Mouse (Mus musculus): Measurements from ENCODE around the gene Jup.
"Not testable (repeated sequence)": the region's sequence is repeated elsewhere in the genome, so short reads cannot be mapped to it uniquely, and the experiment has no call there.

Gene Jup

GRCm38 (mm10) chr11:100357408-100357807 is 40.2 kb downstream of the Jup start:
- no peak for DNase-seq (ENCODE audit: low read depth, low spot score)

DNA sequence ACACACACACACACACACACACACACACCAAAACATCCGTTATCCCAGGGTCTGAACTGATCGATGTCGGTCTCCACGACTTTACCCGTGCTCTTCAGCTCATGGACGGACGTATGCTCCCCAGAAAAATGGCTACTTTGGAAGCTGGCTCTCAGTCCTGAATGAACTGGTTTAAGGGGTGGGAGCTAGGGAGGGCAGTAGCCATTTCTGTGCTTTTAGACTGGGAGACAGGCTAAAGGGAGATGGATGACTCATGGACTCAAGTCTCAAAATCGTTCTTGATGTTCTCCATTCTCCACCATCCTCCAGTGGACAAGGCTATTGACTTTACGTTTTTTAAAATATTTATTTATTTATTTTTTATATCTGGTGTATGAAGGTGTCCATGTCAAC is 40.7 kb downstream of the Jup start:
- DNase-seq (ENCODE audit: low read depth, low spot score) = no peak

- DNase-seq (ENCODE audit: low read depth, low spot score) = peak; percentile 71
Measured at GRCm38 (mm10) chr11:100355972-100356818, 41.4 kb downstream of the Jup start, which contains the start of gene Hap1. Gene Hap1 (minus strand): TSS chr11:100356128.

DNA sequence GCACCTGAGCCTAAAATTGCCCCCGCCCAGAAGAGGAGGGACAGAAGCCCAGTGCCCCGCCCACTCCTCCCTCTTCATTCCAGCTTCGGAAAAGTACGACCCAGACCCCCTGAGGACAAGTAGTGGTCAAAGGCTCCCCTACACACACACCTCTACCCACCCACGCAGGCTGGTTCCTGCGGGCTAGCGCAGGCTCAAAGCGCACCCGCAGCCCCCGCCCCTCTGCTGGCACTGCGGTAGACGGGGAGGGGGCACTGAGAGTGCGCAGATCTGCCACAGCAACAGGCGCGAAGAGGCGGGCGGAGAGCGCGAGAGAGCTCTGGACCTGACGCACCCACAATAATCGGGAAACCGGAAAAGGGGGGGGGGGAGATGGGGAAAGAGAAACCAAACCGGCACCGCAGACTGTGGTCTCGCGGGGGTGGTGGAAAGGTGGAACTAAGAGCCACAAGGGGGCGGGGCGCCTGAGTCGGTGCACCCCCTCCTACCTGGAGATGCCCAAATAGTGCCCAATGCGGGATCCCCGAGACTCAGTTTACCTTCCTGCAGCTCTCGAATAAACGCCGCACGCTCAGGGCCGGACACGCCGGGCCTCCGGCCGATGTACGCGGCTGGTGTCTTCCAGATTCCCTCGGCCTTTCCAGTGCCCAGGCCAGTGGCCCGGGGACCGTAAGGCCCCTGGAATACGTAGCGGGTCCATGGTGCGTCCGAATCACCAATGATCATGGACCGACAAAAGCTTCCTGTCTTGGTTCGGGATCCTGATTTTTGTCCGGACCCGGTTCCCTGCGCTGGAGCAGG is 42.2 kb downstream of the Jup start:
- no peak for DNase-seq (ENCODE audit: low read depth, low spot score)

- DNase-seq (ENCODE audit: low read depth, low spot score) = peak; percentile 40
Measured at GRCm38 (mm10) chr11:100352076-100352857, 45.3 kb downstream of the Jup start.

- DNase-seq (ENCODE audit: low read depth, low spot score) = no peak
Measured at GRCm38 (mm10) chr11:100344269-100344668, 53.3 kb downstream of the Jup start.

DNA sequence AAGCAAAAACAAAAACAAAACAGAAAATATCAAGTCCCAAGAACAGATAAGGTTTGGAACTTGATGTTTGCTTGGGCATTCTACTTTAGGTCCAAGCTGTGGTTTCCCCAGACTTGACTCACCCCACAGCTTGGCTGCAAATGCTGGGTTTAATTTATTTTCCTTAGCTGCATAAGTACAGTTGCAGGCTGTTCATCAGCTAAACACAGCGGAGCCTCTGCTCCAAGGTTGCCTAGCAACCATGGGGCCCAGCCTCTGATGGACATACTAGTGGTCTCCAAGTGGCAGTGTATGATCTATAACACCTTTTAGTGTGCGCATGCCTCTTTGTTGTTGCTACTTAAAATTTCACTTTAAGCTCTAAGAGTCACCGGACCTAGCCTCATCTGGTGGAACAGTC is 61.8 kb downstream of the Jup start:
- no peak for DNase-seq (ENCODE audit: low read depth, low spot score)

DNA sequence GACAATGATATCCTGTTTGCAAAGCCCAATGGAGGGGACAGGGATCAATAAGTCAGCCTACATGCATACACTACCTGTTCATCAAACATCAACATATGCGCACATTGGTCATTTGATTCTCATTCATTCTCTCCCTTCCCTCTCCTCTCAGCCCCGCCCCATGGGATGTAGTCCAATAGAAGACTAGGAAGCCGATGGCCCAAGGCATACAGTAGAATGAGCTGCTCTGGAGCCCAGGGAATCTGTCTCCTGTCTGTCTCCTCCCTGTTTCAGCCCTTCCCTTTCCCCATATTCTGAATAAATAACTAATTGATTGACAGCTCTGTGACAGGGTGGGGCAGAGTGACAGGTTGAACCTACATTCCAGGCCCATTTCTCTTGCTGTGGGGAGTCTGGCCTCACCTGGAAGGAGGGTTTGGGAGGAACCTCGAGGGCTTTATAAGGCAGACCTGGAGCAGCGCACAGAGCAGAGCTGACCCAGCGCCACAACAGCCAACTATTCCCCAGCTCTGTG is 63.6 kb downstream of the Jup start, which contains the start of gene Gast:
Gene Gast (plus strand): TSS at position 464 of the 514 bp plus-strand sequence.
- no peak for DNase-seq (ENCODE audit: low read depth, low spot score)

DNA sequence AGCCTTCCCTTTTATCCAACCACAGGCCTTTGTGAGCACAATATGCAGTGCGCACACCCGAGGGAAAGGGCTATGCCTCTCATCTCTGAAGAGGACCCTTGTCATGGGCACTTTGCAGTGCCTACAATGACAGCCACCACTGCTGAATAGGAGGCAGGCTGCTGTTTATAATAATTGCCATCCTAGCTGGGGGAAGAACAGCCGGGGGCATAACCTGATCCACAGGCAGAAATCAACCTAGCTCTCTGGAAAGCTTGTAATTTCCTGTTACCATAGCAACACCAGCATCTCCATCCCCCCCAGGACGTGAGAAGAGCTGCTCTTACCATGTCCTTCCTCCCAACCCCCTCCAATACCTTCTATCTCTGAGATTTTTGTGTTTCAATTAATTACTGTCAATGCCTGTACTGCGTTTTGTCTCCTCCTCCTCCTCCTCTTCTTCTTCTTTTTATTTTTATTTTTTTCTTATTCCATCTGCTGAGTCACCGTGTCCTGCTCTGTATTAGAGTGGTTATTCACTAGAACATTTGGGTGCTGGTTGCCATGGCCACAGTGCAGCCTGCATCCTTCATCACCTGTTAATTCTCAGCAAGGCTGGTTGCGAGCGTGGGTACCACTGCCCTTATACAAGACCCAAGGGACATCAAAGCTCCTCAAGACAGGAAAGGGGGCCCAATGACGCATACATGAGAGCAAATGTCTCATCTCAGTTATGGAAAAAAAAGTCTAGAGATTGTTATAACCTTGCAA is 64.6 kb downstream of the Jup start:
- peak; percentile 81 for DNase-seq (ENCODE audit: low read depth, low spot score)

DNA sequence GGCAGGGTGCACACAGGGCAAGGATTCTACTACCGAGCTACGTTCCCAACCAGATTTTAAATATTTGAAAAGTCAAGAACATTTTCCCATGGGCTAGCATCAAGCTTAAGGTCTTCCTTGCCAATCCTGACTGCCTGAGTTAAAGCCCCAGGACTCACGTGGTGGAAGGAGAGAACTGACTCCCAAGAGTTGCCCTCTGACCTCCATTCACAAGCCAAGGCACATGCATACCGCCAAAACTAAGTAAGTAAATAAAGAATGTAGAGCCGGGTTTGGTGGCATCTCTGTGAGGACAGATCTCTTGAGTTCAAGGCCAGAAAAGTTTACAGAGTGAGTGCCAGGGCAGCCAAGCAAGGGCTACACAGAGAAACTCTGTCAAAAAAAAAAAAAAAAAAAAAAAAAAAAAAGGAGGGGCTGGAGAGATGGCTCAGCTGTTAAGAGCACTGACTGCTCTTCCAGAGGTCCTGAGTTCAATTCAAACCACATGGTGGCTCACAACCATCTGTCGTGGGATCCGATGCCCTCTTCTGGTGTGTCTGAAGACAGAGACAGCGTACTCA is 66.7 kb downstream of the Jup start:
- not testable (repeated sequence) for DNase-seq (ENCODE audit: low read depth, low spot score)

- no peak for DNase-seq (ENCODE audit: low read depth, low spot score)
Measured at GRCm38 (mm10) chr11:100330235-100330634, 67.3 kb downstream of the Jup start.

DNA sequence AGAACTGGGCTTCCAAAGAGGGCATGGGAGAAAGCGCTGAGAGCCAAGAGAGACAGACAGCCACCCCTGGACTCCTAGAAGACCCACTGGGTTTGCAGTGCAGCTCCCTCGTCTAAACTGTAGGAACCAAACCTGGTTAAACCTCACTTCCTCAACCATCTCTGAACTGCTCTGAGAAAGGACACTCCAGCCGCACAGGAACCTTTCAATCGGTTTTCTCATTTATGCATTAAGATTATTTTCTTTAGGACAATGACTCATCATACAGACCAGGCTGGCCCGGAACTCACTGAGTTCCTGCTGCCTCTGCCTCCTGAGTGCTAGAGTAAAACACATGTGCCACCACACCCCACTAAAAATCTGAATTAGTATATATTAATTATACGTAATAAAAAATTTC is 69.8 kb downstream of the Jup start:
- no peak for DNase-seq (ENCODE audit: low read depth, low spot score)

GRCm38 (mm10) chr11:100327316-100327715 is 70.2 kb downstream of the Jup start:
- no peak for DNase-seq (ENCODE audit: low read depth, low spot score)

DNA sequence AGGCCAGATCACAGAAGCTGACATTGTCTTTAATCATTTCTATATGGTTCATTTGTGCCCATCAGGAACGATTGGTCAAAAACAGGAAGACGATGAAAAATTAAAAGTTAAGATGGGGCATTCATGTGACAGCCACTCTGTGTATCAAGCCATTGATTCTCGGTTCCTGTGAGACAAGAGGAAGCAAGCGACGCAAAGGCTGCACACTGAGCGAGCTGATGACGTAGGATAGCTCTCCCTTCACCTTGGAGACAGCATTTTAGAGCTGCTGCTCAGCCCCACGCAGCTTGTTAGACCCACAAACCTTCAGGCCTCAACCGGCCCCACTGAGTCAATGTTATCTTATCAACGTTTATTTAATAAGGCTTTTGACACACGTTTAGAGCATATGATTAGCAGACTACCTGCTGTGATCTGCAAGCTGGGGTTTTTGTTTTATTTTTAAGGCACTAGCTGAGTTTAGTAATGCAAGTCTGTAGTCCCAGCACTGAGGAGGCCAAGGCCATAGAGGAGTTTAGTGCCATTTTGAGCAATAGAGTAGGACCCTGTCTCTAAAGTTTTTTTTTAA is 72.4 kb downstream of the Jup start:
- no peak for DNase-seq (ENCODE audit: low read depth, low spot score)

DNA sequence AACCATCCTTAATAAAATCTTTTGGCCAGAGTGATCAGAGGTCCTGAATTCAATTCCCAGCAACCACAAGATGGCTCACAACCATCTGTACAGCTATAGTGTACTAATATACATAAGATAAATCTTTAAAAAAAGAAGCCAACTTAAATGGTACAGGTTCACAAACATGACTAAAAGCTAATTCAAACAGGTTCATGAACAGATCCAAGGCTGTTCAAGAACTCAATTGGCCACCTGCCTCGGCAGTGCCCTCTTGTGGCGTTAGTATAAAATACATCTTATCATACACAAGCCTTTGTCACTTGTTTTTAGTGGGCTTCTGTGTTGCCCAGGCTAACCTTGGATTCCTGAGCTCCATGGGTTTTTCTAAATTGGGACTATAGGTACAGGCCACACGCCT is 74.0 kb downstream of the Jup start:
- DNase-seq (ENCODE audit: low read depth, low spot score) = no peak

DNA sequence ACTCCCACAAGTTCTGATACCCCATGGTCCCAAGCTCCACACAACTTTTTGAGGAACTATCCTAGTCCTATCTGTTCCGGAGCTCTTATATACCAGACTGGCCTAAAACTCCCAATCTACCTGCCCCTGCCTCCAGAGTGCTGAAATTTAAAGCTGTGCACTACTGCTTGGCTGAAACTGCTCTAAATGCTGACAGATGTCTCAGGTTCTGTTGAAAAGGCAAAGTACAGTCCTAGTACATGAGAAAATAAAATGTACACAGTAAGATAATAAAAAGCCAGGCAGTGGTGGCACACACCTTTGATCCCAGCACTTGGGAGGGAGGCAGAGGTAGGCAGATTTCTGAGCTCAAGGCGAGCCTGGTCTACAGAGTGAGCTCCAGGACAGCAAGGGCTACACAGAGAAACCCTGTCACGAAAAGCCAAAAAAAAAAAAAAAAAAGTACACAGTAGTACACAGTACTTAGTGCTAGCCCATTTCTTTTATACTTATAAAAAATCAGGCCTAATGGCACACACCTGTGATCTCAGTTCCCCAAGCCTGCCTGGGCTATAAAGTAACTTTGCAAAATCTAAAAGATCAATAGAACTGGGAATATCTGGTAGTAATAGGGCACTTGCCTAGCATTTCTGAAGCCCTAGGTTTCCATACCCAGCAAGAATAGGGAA is 74.8 kb downstream of the Jup start:
- no peak for DNase-seq (ENCODE audit: low read depth, low spot score)

DNA sequence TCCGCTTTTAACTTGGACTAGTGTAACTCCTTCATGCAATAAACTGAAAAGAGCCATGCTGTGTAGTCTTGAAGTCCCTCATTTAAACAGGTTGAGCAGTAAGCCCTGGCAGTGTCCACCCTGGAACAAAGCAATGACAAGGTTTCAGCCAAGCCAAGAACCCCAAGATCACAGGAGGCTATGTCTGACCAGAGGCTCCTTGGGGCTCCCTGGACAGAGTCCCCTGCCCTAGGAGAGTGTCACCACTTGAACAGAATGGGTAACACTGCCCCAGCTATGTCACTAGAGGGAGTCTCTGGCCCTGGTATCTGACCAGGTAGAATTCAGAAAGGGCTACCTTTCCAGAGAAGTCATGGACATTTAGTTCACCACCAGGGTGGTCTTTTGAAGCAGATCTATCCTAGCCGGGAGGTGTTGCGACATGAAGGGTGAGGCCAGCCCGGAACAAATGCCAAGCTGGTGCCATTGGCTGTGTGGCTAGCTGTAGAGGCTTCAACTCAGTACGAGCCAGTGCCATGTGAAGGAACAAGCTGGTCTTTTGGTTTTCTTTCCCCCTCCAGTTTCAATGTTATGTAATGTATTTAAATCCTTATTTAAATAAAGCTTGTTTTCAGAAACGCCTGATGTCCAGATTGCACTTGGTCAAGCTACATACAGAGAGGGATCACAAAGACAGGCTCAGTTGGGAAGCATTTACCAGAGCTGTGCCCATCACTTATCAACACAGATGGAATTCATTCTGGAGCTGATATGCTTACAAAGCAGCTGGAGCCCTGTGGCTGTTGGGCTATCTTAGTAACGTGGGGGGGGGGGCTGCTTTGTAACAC is 75.9 kb downstream of the Jup start:
- not testable (repeated sequence) for DNase-seq (ENCODE audit: low read depth, low spot score)

GRCm38 (mm10) chr11:100320701-100321410 is 76.7 kb downstream of the Jup start:
- DNase-seq (ENCODE audit: low read depth, low spot score) = not testable (repeated sequence)

All from telencephalon, adult 2 months (tissue).